Mouse (Mus musculus) liver, adult (tissue): ENCODE results near the gene Psmc5.

Source experiments
- GATA4 ChIP-seq: IDR thresholded peaks from 2 replicates; pipeline ENCODE4 v1.6.1; 2014; ENCODE audit warnings: mild to moderate bottlenecking, low read length; ENCODE audit not compliant: insufficient replicate concordance

Psmc5 gene

DNA sequence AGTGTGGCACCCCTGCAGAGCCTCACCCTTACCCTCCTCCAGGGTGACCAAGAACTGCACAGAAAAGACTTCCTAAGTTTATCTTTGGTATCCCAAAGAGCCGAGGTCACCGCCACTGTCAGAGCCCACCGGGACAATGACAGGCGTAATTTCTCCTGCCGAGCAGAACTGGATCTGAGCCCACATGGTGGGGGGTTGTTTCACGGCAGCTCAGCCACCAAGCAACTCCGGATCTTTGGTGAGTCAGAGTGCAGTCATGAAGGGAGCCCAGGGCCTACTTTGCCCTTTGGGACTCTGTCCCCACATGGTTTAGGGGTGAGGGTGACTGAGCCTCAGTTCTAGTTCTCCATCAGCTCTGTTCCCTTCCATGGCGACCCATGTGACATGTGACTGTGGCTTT lies 28.2 kb downstream of the Psmc5 start:
- no peak for TF ChIP-seq GATA4

DNA sequence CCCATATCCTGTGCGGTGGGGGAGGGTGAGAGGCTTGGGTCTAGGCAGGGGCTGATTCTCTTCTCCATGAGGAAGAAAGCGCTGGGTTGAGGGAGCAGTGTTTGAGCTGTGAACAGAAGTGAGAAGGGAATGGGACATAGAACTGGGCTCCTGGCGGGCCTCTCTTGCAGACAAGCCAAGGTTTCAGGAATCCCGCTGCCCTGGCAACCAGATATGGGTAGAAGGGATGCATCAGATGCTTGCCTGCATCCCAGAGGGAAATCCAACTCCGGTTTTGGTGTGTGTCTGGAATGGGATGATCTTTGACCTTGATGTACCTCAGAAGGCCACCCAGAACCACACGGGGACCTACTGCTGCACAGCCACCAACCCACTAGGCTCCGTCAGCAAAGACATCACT lies 30.3 kb downstream of the Psmc5 start:
- no peak for TF ChIP-seq GATA4

DNA sequence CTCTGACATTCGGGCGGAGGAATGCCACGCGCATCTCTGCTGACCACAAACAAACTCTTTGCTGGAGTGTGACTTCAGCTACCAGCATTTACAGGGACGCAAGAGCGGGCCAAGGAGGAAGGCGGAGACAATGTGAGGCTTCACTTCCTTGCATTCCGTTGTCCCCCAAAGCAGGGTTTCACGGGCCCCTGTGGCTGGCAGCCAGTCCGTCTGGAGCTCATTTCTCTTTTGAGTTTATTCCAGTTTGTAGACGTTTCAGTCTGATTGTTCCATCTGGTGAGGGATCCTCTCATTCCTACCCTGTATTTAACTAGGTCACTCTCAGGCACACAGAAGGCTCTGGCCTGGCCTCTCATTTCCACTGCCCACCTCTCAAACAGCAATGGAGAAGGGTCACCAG lies 31.0 kb downstream of the Psmc5 start:
- no peak for TF ChIP-seq GATA4

DNA sequence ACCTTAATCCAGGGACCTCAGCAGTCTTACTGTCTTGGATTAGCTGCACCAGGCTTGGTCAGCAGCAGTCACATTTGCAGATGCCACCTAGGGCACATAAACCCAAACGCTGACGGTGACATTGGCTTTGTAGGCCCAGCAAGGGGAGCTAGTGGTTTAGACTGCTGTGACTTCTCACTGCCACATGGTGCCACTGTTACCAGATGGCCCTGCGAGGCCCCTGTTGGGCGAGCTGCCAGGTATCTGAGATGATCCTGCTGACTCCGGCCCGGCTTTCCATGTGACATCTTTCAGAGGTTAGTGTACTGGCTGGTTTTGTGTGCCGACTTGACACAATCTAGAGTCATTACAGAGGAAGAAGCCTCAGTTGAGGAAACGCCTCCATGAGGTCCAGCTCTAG lies 33.4 kb downstream of the Psmc5 start:
- no peak for TF ChIP-seq GATA4

DNA sequence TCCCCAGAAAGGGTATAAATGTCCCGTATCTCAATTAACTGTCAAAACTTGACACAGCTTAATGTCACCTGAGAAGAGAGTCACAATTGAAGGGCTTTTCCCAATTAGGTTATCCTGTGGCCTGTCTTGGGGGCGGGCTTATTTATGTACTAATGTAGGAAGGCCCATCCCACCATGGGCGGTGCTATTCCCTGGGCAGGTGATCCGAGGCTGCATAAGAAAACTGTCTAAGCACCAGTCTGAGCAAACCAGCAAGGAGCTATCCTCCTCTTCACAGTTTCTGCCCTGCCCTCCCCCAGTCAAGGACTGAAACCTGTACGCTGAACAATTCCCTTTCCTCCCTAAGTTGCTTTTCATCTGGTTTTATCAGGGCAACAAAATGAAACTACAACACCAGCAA lies 34.4 kb downstream of the Psmc5 start:
- TF ChIP-seq GATA4, result no peak

DNA sequence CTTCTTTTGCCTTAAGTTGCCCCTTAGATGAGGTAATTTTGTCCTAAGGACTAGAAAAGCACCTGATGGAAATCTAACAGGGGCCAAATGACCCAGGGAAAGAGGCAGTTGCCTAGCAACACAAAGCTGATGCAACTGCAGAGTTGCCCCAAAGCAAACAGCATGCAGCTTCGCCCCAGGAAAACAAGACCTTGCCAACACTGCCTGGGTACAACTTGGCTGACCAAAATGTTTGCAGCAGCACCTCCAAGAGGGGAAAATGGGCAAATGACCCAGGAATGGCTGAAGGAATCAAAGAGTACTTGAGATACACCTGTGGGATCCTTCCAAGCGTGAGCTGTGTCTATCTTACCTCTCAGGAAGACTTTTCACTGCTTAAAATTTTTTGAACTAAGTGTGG lies 35.9 kb downstream of the Psmc5 start:
- no peak for TF ChIP-seq GATA4

DNA sequence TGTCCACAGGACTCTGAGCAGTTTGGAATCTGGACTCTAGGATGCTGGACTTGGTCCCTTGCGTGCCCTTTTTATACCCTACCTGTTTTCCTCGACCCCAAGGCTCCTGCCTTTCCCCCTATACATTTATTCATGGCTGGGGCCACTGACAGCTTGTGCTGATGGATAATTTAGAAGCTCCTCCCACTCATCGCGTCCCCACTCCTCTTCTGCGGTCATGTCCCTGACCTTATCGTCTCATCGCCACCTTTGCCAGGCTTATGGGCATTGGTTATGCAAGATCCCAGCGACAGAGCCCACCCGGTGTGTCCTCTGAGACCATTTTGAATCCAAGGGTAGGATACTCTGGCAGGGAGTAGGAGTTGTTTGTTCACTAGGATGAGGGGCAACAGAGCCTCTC lies 45.8 kb downstream of the Psmc5 start, which contains the start of gene Gh:
TSS of gene Gh (minus strand) at position 101 of the 400 bp plus-strand sequence.
- TF ChIP-seq GATA4, result no peak

DNA sequence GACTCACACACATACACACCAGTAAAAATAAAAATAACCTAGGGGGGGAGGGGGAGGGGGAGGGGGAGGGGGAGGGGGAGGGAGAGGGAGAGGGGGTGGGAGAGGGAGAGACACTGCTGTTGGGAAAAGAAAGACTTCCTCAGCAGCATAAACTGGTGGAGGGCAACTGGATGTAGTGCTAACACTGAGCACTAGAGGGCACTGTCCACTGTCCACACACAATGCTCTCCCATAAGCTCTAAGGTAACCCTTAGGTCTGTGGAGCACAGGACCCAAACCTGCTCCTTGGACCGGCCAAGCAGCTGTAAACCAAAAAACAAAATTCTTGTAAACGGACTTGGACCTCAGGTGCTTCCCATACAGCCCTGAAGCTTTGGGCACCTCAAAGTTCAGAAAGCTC lies 46.7 kb downstream of the Psmc5 start:
- TF ChIP-seq GATA4, result no peak

DNA sequence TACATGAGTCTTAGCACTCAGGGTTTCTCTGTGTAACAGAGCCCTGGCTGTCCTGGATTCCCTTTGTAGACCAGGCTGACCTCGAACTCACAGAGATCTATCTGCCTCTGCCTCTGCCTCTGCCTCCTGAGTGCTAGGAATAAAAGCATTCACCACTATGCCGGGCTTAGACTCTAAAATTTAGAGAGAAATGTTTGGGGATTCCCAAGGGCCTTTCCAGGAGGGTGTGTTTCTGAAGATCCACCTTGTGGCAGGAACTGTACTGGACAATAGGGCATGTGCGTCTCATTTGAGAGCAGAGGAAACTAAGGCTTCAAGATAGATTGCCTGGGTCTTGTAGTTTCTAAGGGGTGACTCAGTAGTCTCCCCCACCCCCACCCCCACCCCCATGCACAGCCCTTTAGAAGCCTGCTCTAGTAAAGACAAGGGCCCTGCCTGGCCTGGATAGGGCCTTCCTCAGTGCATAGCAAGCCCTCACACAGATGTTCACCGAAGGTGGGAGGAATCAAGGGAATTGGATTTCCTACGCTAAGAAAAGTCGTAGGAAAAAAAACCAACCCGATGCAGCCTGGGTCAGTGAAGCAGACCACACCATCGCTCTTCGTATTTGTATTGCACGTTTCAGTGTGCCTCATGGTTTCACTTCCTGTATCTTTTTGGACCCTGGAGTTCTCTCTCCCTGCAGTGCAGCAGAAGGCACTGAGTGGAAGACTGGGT lies 49.6 kb downstream of the Psmc5 start:
- TF ChIP-seq GATA4, result no peak

DNA sequence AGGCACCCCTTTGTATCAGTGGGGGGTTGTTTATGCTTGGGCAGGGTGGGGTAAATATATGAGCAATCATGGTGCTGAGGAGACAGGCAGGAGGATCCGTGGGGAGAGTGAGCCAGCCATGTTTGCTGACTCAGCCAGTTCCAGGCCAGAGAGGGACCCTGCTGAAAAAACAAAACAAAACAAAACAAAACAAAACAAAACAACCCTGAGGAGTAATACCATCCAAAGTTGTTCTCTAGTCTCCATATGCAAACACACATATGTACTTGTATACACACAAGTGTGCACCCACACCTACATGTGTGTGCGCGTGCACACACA lies 50.1 kb downstream of the Psmc5 start:
- no peak for TF ChIP-seq GATA4

DNA sequence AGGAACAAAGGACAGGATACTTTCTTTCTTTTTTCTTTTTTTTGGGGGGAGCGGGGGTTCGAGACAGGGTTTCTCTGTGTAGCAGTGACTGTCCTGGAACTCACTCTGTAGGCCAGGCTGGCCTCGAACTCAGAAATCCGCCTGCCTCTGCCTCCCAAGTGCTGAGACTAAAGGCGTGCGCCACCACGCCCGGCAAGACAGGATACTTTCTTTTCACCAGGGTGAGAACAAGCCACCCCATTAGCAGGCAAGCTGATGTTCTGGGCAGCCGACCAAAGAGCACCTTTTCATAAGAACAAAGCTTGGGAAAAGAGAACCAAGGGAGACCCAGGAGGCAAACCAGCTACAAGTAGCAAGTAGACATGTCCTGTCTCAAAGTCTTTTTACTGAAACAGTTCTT lies 50.8 kb downstream of the Psmc5 start:
- no peak for TF ChIP-seq GATA4

DNA sequence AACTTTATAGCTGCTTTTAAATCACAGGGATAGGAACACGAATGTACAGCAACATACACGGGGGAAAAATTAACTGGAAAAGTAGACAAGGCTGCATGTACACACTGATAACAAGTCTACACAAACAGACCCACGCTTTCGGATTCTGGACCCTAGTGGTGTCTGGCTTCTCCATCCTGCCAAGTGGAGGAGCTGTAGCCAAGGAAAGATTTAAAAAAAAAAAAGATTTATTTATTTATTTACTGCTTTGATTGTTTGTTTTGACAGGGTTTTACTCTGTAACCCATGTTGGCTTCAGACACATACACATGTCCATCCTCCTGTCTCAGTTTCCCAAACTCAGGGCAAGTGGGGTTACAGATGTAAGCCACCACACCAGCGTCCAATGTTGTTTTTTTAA lies 51.5 kb downstream of the Psmc5 start:
- TF ChIP-seq GATA4, result no peak

DNA sequence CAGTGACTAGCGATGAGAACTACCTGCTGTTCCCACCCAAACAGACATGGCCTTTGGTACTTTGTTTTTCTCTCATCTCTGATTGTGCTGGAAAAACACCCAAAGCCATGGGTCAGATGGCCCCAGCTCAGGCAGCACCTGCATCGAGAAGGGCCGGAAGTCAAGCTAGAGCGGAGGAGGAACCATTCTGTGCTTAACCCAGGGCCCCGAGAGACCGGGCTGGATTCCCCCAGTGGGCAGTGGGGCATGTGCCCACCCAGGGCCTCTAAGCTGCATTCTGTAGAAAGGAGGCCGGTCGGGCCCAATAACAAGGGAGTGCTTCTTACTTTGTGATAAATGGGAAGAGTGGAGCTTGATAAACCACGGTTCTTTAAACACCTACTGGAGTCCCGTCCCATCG lies 52.2 kb downstream of the Psmc5 start:
- no peak for TF ChIP-seq GATA4

DNA sequence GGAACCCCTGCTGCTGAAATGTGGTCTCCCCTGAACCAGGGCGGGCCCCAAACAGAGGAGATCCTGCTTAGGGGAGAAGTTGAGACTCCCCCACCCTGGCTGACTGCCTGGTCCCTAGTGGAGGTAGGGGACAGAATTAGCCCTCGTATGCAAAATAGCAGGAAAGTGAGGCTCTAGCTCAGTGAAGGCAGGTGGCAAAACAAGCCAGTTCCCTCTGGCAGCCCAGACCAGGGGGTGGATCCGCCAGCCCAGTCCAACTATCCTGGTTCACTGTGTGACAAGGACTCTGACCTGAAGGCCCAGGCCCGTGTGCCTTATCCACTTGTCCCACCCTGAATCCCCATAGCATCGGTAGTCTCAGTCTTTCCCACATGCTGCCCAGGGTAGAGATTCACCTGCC lies 54.2 kb downstream of the Psmc5 start:
- TF ChIP-seq GATA4, result no peak
